Mouse (Mus musculus): ENCODE results near the gene Ppp1r14b.

DNA sequence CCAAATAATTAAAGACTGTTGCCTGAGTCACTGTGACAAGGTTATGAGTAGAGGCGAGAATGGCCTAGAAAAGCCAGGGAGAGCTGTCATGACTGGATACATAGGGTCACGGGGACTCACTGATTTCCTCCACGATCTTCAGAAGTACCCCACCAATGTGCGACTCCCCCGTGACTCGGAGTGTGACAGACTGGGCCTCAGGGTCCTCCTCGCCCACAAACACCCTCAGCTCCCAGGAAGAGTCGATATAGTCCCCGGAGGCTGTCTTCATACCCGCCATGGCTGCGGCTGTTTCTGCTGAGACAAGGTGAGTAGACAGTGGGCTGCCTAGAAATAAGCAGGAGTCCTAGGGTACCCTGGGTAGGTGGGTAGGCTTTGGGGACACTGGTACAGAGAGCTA, 43.8 kb downstream of the Ppp1r14b start:
- TF ChIP-seq POLR2A (IDR thresholded peaks at IDR 0.05; ENCODE audit: control insufficient read depth, extremely low read depth, insufficient read depth, low read length, poor library complexity) (no peak), CTCF (IDR thresholded peaks at IDR 0.05; ENCODE audit: borderline replicate concordance, control insufficient read depth, extremely low read depth, insufficient read depth, low read length, poor library complexity) (no peak)
